Mouse (Mus musculus): ENCODE data around the gene Mocs3.

Mocs3 gene
- long read RNA-seq, experiment 1, transcript Mocs3-201 (1 exons, 1,973 nt): major isoform, 23 of 23 reads
- long read RNA-seq, experiment 1, partial matches to known transcripts: 0 of 23 reads
- long read RNA-seq, experiment 1, other reads (novel, unspliced or antisense): 0 of 23 reads
- long read RNA-seq, experiment 2, transcript Mocs3-201 (1 exons, 1,973 nt): major isoform, 34 of 34 reads
- long read RNA-seq, experiment 2, partial matches to known transcripts: 0 of 34 reads
- long read RNA-seq, experiment 2, other reads (novel, unspliced or antisense): 0 of 34 reads

GRCm38 (mm10) chr2:168230026-168230728 is at the start of gene Mocs3, which contains the start of the genes Gm20716 and Dpm1:
Gene Mocs3, plus strand, starts transcription at chr2:168230622.
Gene Gm20716, minus strand, starts transcription at chr2:168230364.
Gene Dpm1, minus strand, starts transcription at chr2:168230591.
- intact Hi-C loops (cut with DNase I): no loop called here

- intact Hi-C loops (cut with DNase I): no loop called here
These were observed 38.6 kb upstream of the Mocs3 start for GRCm38 (mm10) chr2:168191856-168192255.

- intact Hi-C loops (cut with DNase I): no loop called here
These were observed 36.7 kb upstream of the Mocs3 start for GRCm38 (mm10) chr2:168193685-168194084.

GRCm38 (mm10) chr2:168195721-168196120 is 34.7 kb upstream of the Mocs3 start:
- intact Hi-C loops (cut with DNase I): no loop called here

GRCm38 (mm10) chr2:168198421-168198820 is 32.0 kb upstream of the Mocs3 start:
- intact Hi-C loops (cut with DNase I): no loop called here

GRCm38 (mm10) chr2:168199476-168199875 is 30.9 kb upstream of the Mocs3 start:
- intact Hi-C loops (cut with DNase I): no loop called here

- intact Hi-C loops (cut with DNase I): loop anchor here (5.0 kb wide), 2 partner anchors 33 to 68 kb away; no protein-coding TSS in a partner anchor
These were observed 30.3 kb upstream of the Mocs3 start for GRCm38 (mm10) chr2:168200014-168200691.

GRCm38 (mm10) chr2:168204476-168204999 is 25.9 kb upstream of the Mocs3 start:
- intact Hi-C loops (cut with DNase I): loop anchor here (5.0 kb wide), 2 partner anchors 37 to 72 kb away; no protein-coding TSS in a partner anchor

GRCm38 (mm10) chr2:168205265-168205664 is 25.2 kb upstream of the Mocs3 start:
- intact Hi-C loops (cut with DNase I): loop anchor here (5.0 kb wide), 1 partner anchor 88 kb away; no protein-coding TSS in a partner anchor

GRCm38 (mm10) chr2:168205681-168206631 is 24.5 kb upstream of the Mocs3 start:
- intact Hi-C loops (cut with DNase I): loop anchor here (5.0 kb wide), 1 partner anchor 89 kb away; no protein-coding TSS in a partner anchor

GRCm38 (mm10) chr2:168206725-168207644 is 23.4 kb upstream of the Mocs3 start, which contains the start of gene Adnp:
Gene Adnp, minus strand, starts transcription at chr2:168207112.
- intact Hi-C loops (cut with DNase I): loop anchor here (5.0 kb wide), 1 partner anchor 90 kb away; no protein-coding TSS in a partner anchor

GRCm38 (mm10) chr2:168207883-168208282 is 22.5 kb upstream of the Mocs3 start:
- intact Hi-C loops (cut with DNase I): loop anchor here (5.0 kb wide), 1 partner anchor 91 kb away; no protein-coding TSS in a partner anchor

GRCm38 (mm10) chr2:168213788-168214397 is 16.5 kb upstream of the Mocs3 start:
- intact Hi-C loops (cut with DNase I): no loop called here

- intact Hi-C loops (cut with DNase I): no loop called here
These were observed 7.1 kb upstream of the Mocs3 start for GRCm38 (mm10) chr2:168223326-168223725.

GRCm38 (mm10) chr2:168229116-168230025 is 1.1 kb upstream of the Mocs3 start:
- intact Hi-C loops (cut with DNase I): no loop called here

- intact Hi-C loops (cut with DNase I): no loop called here
These were observed 500 bp downstream of the Mocs3 start for GRCm38 (mm10) chr2:168230773-168231470.

- intact Hi-C loops (cut with DNase I): no loop called here
These were observed 1.0 kb downstream of the Mocs3 start for GRCm38 (mm10) chr2:168231471-168231829.

Measured in adrenal gland (tissue).